ENCODE assay signal across 12 mouse cellular contexts in the genomic region with DNA sequence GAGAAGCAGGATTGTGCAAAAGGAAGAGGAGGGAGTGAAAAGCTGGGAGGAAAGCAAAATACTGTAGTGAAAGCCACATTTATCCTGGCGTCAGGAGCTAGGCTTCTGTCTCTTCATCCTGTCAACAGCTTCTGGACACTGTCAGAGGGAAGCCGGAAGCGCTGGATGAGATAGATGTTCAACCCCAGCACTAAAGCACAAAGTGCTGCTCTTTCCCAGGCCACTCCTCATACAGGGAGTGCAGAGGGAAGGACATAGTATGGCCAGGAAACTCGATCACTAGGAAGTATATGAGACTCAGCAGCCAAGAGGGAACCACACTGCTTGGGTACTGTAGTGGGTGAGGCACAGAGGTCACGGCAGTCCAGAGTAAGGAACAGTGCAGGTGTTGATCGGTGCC.
"Had no signal": no experiment of that assay in that cellular context is flagged by ENCODE, and none has a peak within 500 bp of the region (broad histone marks: within the 10 kb centered on the region; RNA-seq: fewer than 3 reads in every experiment).

No protein-coding gene starts in this region.

- H3K4me1 ChIP-seq: liver, embryonic 13.5 days; neural tube, embryonic 13.5 days; stomach, embryonic 15.5 days had no signal

- H3K4me3 ChIP-seq: left cerebral cortex, adult 2 months; limb, embryonic 10.5 days; liver, embryonic 13.5 days; midbrain, embryonic 12.5 days; neural tube, embryonic 13.5 days; stomach, embryonic 15.5 days had no signal

- H3K27me3 ChIP-seq: liver, embryonic 13.5 days; midbrain, embryonic 12.5 days; neural tube, embryonic 13.5 days; stomach, embryonic 15.5 days had no signal

- DNase-seq: kidney, adult 9 months; liver, embryonic 13.5 days; liver, postnatal 0 days; right cerebral cortex, postnatal 14 days; thymus, postnatal 4 days had no signal

- H3K27ac ChIP-seq: kidney, postnatal 0 days; left cerebral cortex, adult 2 months; limb, embryonic 10.5 days; liver, embryonic 13.5 days; midbrain, embryonic 12.5 days; neural tube, embryonic 13.5 days; stomach, embryonic 15.5 days had no signal

- H3K36me3 ChIP-seq: liver, embryonic 13.5 days had no signal

- H3K9me3 ChIP-seq: limb, embryonic 10.5 days; midbrain, embryonic 12.5 days; neural tube, embryonic 13.5 days; stomach, embryonic 15.5 days had no signal

- H3K4me2 ChIP-seq: liver, embryonic 13.5 days; midbrain, embryonic 12.5 days; neural tube, embryonic 13.5 days; stomach, embryonic 15.5 days had no signal

- ATAC-seq: liver, postnatal 0 days; midbrain, embryonic 16.5 days had no signal

- H3K9ac ChIP-seq: liver, embryonic 13.5 days; liver, postnatal 0 days; midbrain, embryonic 12.5 days; neural tube, embryonic 13.5 days; stomach, embryonic 15.5 days had no signal
